Mouse (Mus musculus): ENCODE results near the gene Tmem254c.
"Not testable (repeated sequence)": the region's sequence is repeated elsewhere in the genome, so short reads cannot be mapped to it uniquely, and the experiment has no call there.

Gene Tmem254c

GRCm38 (mm10) chr14:26067325-26067633 is at the start of gene Tmem254c:
Gene Tmem254c (minus strand): TSS chr14:26067355.
- in situ Hi-C loops (cut with MboI) = not testable (repeated sequence)

- in situ Hi-C loops (cut with MboI) = not testable (repeated sequence)
Observed at GRCm38 (mm10) chr14:26097622-26098021, 30.5 kb upstream of the Tmem254c start.

- in situ Hi-C loops (cut with MboI) = not testable (repeated sequence)
Observed at GRCm38 (mm10) chr14:26081997-26082396, 14.8 kb upstream of the Tmem254c start, which contains the start of gene Cphx3. Gene Cphx3 (plus strand): TSS chr14:26082297.

- in situ Hi-C loops (cut with MboI) = not testable (repeated sequence)
Observed at GRCm38 (mm10) chr14:26081216-26081615, 14.1 kb upstream of the Tmem254c start, which contains the start of gene Cphx2. Gene Cphx2 (plus strand): TSS chr14:26081516.

GRCm38 (mm10) chr14:26076620-26077390 is 9.7 kb upstream of the Tmem254c start:
- in situ Hi-C loops (cut with MboI) = not testable (repeated sequence)

GRCm38 (mm10) chr14:26066574-26067324 is 406 bp downstream of the Tmem254c start:
- in situ Hi-C loops (cut with MboI) = not testable (repeated sequence)

- in situ Hi-C loops (cut with MboI) = not testable (repeated sequence)
Observed at GRCm38 (mm10) chr14:26059362-26059761, 7.8 kb downstream of the Tmem254c start.

- in situ Hi-C loops (cut with MboI) = not testable (repeated sequence)
Observed at GRCm38 (mm10) chr14:26058184-26058583, 9.0 kb downstream of the Tmem254c start.

GRCm38 (mm10) chr14:26048767-26049166 is 18.4 kb downstream of the Tmem254c start:
- in situ Hi-C loops (cut with MboI) = not testable (repeated sequence)

GRCm38 (mm10) chr14:26047026-26047425 is 20.1 kb downstream of the Tmem254c start:
- in situ Hi-C loops (cut with MboI) = not testable (repeated sequence)

GRCm38 (mm10) chr14:26045007-26045406 is 22.1 kb downstream of the Tmem254c start:
- in situ Hi-C loops (cut with MboI) = not testable (repeated sequence)

GRCm38 (mm10) chr14:26042611-26043010 is 24.5 kb downstream of the Tmem254c start, which contains the start of gene Gm9780:
Gene Gm9780 (minus strand): TSS chr14:26042711.
- in situ Hi-C loops (cut with MboI) = not testable (repeated sequence)

GRCm38 (mm10) chr14:26035439-26035838 is 31.7 kb downstream of the Tmem254c start:
- in situ Hi-C loops (cut with MboI) = not testable (repeated sequence)

GRCm38 (mm10) chr14:26034364-26034763 is 32.8 kb downstream of the Tmem254c start:
- in situ Hi-C loops (cut with MboI) = not testable (repeated sequence)

- in situ Hi-C loops (cut with MboI) = not testable (repeated sequence)
Observed at GRCm38 (mm10) chr14:26025653-26026052, 41.5 kb downstream of the Tmem254c start.

GRCm38 (mm10) chr14:26022831-26023230 is 44.3 kb downstream of the Tmem254c start:
- in situ Hi-C loops (cut with MboI) = not testable (repeated sequence)

GRCm38 (mm10) chr14:26021555-26021954 is 45.6 kb downstream of the Tmem254c start:
- in situ Hi-C loops (cut with MboI) = not testable (repeated sequence)

GRCm38 (mm10) chr14:26016414-26016813 is 50.7 kb downstream of the Tmem254c start:
- in situ Hi-C loops (cut with MboI) = not testable (repeated sequence)

Measured in mature B cell (primary cell).